Mouse (Mus musculus) cerebellum, postnatal 14 days (tissue): ENCODE measurements at regions not wholly inside any gene's neighbourhood (a gene's known extent, or its start where the extent isn't known, plus 50 kb on each side); places are given as distances from the start of the nearest gene placed in this dataset.

ENCODE experiments used
- DNase-seq, 2 experiments: peaks; one replicate each; pipeline ENCODE4 v3.0.0; 2021; ENCODE audit warnings: mixed read lengths in 2 of 2

DNA sequence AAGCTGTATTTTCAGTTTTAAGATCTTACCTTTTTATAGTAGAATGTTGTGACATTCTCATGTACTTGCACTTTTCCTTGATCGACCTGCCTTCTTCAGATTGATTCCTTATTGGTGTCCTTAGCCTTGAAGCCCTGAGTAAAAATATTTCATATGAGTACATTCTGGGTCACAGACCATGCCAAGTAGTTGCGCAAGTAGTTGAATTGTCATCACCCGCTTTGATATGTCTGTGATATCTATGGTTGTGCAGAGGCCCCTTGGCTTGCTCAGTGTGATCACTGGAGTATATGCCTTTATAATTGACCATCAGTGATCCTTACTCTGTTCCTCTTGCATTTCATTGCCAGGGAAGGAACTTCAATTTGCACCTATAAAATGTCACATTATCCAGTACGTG lies 131.1 kb upstream of the Reg3g start:
- no peak for DNase-seq

DNA sequence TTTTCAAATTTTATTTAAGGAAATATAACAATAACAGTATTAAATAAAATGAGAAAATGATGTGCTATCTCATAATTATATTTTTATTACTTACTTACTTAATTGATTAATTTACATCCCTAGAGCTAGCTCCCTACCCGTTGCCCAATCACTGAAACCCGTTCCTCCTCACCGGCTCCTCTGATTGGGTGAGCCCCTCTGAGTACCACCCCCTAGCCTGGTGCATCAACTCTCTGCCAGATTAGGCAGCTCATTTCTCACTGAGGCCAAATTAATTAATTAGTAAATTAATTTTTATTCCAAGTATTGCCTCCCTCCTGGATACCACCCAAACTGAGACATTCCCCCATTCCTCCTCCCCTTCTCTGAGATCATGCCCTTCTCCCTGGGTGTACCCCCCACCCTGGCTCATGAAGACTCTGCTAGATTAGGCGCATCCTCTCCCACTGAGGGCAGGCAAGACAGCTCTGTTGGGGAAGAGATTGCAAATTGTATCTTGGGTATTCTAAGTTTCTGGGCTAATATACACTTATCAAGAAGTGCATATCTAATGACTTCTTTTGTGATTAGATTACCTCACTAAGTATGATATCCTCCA lies 101.4 kb upstream of the Reg3g start:
- no peak for DNase-seq

DNA sequence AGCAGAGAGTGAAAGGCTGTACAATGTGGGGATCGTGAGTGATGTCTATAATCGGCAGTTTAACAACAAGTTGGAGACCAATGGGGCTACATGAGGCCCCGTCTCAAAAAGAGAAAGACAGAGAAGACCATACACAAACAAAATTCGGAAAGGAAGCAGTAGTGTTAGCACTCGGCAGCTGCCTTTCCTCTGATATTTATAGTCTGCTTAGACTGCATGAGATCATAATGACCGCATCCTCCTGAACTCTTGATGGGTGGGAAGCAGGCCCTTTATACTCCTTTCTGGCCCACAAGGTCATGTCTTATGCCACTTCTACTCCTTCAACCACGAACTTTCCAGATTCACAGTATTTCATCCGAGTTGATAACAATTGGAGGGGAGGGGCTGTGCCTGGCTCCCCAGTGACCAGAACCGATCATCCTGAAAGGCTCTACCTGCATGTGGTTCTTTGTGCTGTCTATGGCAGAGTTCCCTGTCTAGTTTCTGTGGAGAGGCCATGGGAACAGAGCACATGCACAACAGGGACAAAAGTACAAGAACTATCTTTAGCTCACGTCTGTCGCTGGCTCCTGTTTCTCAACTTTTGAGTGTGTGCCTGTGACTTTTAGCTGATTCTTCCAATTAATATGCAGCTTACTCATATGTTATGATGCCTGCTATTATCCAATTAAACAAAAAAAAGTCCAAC lies 84.5 kb upstream of the Reg3g start:
- DNase-seq = no peak

DNA sequence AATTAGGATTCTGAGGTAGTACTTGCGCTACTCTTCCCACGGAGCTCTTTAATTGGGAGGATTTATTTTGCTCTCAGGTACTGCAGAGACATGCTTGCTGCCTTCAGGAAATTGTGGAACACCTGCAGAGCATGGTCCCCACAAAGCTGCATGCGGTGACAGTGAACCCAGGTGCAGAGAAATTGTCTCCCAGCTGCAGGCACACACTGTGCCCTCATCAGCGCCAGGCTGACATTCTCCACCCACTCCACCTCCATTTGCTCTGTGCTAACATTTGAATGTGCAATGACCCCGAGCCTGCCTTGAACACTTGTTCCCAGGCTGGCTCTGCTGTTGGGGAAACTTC lies 83.7 kb upstream of the Reg3g start:
- DNase-seq = no peak

DNA sequence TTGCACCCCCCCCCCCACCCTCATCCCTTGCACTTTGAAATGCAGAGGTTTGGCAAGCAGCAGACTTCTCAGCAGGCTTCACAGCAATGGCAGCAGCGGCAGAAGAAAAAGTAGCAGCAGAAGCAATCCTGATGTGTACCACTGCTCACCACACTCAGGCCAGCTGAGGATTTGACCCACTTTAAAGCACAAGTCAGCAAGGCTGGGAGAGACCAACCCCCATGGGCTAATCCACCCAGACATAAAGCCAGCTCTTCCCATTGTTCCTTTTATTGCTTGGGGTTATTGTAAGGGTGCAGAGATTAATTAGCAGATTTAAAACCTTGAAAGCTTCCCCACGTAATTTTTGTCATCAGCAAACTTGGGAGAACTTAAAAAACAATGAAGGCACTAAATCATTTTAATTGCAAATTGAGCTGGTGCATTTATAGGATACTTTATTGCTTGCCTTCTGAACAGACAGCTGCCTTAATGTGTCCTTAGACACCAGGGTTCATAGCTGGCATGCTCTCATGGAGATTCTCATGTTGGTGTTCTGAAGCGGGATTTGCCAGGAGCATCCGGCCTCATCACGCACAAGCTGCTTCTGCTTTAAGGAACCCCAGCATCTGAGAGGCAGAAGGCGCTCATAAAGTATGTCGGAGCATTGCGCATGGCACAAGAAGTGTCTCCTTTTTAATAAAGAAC lies 83.1 kb upstream of the Reg3g start:
- no peak for DNase-seq

DNA sequence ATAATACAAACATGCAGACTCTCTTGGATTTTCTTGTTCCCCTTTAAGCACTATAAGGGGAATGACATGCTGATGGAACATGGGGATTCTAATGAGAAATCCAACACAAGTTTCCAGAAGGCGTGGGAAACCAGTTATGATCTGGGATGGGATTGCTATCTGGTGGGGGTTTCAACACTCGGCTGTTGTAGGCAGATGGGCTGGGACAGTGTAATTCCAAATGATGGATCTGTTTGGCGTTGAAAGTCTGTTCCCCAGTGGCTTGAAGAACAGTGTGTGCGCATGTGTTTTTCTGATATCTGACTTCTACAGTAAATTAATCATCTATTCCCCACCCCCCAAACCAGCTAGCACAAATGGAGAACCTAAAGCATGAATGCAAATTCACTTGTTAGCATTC lies 79.8 kb upstream of the Reg3g start:
- no peak for DNase-seq

DNA sequence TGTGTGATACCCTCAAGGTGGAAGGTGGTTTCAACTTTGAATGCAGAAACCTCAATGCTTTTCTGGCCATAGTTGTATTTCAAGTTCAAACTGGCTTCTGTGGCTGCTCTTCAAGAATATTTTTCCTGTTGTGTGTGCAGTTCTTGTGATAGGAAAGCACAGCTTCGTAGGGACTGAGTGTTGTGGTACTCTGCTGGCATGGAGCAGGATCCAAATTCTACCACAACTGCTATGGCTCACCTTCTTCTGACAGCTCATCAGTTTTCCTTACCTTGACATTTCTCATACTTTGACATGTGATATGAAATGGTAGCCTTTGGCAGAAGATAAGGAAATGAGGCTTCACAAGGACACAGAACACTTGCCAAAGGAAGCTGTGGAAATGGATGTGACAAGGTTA lies 79.0 kb upstream of the Reg3g start:
- DNase-seq = no peak

DNA sequence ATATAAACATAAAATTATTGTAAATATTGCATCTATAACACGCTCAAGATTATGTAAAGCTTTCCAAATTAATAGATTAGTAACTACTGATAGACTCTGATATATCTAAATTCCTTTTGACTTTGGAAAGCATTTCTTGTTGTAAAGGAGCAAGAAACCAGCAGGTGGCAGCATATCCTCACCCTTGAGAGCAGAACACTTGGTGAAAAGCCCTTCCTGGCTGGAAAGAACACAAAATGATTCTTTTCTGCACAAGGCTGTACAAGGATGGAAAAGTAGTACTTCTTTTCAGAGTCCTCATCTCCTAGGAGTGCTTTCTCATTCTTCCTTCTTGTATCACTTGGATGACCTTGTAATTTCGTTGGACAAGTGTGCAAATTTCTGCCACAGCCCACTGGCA lies 75.6 kb upstream of the Reg3g start:
- DNase-seq = peak; percentile 84 to 87

DNA sequence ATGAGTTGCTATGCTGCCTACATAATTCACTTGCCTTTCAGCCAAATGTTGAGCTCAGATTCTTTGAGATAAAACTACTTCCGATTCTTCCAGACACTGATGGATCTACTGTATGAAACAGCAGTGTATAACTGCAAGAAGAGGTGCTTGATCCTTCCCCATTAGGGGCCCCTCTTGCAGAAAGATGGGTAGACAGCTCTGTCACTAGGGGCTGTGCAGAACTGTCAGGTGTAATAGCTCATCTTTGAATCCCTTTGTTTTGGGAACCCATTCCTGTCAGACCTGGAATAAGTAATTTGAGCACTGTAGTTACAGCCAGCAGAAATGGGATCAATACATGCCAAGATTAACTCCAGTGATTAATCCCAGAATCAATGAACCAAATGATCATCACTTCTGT lies 68.8 kb upstream of the Reg3g start:
- DNase-seq = no peak

DNA sequence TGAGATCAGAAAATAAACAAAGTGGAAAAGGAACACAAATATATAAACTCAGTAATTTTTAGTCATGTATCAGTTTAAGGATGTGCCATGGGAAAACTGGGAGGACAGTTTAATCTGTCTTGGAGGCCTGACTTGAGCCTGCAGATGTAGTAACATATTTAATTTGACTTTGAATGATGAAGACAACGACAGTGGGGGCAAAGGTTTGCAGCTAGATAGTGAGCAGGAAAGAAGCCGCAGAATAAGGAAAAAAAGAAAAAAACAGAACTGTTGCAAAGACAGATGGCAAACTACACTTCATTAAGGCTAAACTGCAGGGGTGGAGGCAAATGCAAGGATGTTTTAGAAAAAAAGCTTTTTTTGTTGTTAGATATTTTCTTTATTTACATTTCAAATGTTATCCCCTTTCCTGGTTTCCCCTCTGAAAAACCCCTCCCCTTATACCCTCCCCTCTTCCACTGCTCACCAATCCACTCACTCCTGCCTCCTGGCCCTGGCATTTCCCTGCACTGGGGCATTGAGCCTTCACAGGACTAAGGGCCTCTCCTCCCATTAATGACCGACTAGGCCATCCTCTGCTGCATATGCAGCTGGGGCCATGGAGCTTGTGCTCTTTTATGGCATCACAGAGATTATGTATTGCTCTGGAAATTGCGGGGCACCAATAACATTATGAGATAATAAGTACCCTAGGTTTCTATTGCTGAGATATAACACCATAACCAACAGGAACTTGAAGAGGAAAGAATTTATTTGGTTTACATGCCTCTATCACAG lies 58.5 kb upstream of the Reg3g start:
- DNase-seq = no peak
